Mouse (Mus musculus) bone marrow, adult 2 months (tissue): Measurements from ENCODE around the gene Ccr7. TPM values are rescaled to one million over a fixed set of nuclear protein-coding genes. Genes with fewer than 3 reads are reported as not detected.

Source experiments
- H3K27ac ChIP-seq: fragments of 200-500 bp; 2 replicates; pipeline ENCODE4 v1.5.1; 2012; ENCODE audit warnings: low read depth, mild to moderate bottlenecking, control low read depth, inconsistent platforms, low read length; ENCODE audit not compliant: control insufficient read depth, poor library complexity, insufficient read depth
- H3K4me1 ChIP-seq: fragments of 200-500 bp; 2 replicates; pipeline ENCODE4 v1.6.1; 2011; ENCODE audit warnings: low read length; ENCODE audit not compliant: control insufficient read depth, insufficient read depth
- H3K4me3 ChIP-seq: fragments of 200-500 bp; replicated peaks from 2 replicates; pipeline ENCODE3; 2011; ENCODE audit warnings: mild to moderate bottlenecking, low read depth, low read length, control low read depth; ENCODE audit not compliant: control insufficient read depth
- CTCF ChIP-seq: fragments of 200-500 bp; IDR thresholded peaks from 2 replicates; pipeline ENCODE4 v1.5.1; 2011; ENCODE audit warnings: low read length, control low read depth; ENCODE audit not compliant: control insufficient read depth, insufficient read depth
- POLR2A ChIP-seq: fragments of 200-500 bp; IDR thresholded peaks from 2 replicates; pipeline ENCODE4 v1.6.1; 2011; ENCODE audit warnings: low read depth, mild to moderate bottlenecking, control low read depth, low read length, borderline replicate concordance; ENCODE audit not compliant: control insufficient read depth
- WGBS: fragments of 180-500 bp; shearing (Covaris S2); methylation state at CpG from one replicate; pipeline ENCODE4 v1.1.7; 2018; 5-methylcytosine and 5-hydroxymethylcytosine counted together
- polyA plus RNA-seq: library from polyadenylated mRNA; stranded (reverse); fragments of >200 nt; gene quantifications from 2 replicates; pipeline ENCODE4 v1.2.4, GENCODE M21; 2011; ENCODE audit warnings: low replicate concordance; ENCODE audit not compliant: missing spikeins, insufficient read depth, insufficient read length

The Ccr7 gene
- polyA plus RNA-seq, 1 experiment, result 9.7 TPM

GRCm38 (mm10) chr11:99130736-99131462 lies 24.0 kb downstream of the Ccr7 start:
- 66% methylated on average over 5 of the region's 5 CpGs for WGBS
- no peaks in the 10 kb centered on the region; the same call in none of the 2 replicates for H3K4me1 ChIP-seq
- no peak for TF ChIP-seq POLR2A
- no peak for TF ChIP-seq CTCF
- no peak overlapping the region for H3K4me3 ChIP-seq
- H3K27ac ChIP-seq, result peak overlapping the region; percentile 14; the same call in 1 of the 2 replicates

- no peak overlapping the region for H3K27ac ChIP-seq
- no peak overlapping the region for H3K4me3 ChIP-seq
- no peaks in the 10 kb centered on the region; the same call in none of the 2 replicates for H3K4me1 ChIP-seq
- WGBS, result 67% methylated on average over 2 of the region's 2 CpGs
- TF ChIP-seq POLR2A (no peak), CTCF (no peak)
Measured at GRCm38 (mm10) chr11:99129287-99129686, 25.6 kb downstream of the Ccr7 start.

DNA sequence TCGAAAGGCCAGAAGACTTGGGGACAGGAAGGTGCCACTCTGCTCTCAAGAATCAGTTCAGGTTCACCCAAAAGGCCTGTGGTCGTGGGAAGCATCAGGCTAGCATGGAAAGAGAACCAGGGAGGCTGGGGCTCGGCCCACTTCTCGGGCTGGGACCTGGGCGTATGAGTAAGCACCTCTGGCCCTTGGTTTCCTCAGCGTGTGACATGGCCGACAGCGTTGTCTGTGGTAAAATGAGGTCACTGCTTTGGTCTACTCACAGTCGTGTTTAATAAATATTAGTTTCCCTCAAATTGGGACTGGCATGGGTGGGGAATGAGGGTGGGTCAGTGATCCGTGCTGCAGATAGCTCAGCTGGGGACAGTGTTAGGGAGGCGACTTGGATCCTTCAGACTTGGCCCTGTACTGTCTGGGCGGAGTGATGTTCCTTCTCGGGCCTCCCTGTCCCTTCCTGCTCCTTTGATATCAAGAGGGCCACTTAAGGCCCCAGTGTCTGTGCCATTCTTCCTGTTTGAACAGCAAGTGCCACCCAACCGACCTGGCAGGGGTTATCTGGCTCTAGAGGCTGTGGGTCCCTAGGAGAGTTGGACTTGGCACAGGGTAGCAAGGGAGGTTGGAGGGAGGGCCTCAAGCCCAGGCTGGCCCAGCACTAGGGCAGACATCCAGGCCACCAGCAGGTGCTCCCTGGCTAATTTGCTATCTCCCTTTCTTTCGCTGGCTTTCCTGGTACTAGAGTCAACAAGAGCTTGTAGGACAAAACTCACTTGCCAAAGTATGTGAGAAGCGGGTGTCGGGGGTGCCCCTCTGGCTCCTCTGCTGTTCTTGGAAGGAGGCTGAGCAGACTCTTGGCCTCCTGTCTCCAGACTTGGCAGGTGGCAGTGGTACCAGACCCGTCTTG lies 26.8 kb downstream of the Ccr7 start:
- Histone ChIP-seq H3K27ac (no peak overlapping the region), H3K4me1 (no peaks in the 10 kb centered on the region; the same call in 1 of the 2 replicates)
- WGBS, result 56% methylated on average over 18 of the region's 18 CpGs

DNA sequence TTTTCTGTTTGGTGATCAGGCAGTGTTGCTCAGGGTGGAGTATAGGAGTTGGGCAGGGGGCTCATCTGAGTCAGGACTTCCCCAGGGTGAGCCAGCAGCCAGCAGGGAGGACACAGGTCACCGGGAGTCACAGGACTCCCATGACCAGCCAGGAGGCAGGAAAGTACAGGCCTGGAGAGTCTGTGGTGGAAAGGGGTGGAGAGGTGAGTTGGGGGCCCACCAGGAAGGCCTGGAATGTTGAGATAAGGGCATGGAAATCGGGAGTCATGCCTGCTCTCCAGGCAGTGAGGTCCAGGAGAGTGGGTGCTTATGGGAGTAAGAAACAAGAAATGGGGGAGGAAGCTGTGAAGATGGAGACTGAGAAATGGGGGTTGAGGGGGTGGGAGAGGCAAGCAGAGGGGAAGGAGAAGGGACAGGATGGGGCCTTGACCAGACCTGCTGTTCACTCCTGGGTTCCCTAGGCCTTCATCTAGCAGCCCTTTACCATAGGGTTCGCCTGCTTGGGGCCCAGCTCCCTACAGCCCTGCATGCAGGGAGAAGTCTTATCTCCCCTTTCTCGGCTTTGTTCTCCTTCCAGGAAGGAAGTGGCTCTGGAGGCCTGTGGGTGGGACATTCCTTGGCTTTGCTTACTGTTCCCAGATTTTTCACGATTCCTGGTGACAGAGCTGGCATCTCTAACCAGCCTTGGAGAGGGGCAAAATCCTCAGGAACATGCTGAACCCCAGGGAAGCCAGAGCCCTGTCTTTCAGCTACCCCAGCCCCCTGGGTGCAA lies 28.2 kb downstream of the Ccr7 start:
- TF ChIP-seq CTCF (no peak), POLR2A (no peak)
- H3K27ac ChIP-seq, result peak overlapping the region; percentile 14; the same call in 1 of the 2 replicates
- no peaks in the 10 kb centered on the region for H3K4me1 ChIP-seq
- H3K4me3 ChIP-seq, result no peak overlapping the region
- 30% methylated on average over 5 of the region's 5 CpGs for WGBS

More for the DNA sequence above, 26.8 kb downstream of the Ccr7 start:
- TF ChIP-seq CTCF, result no peak
- H3K4me3 ChIP-seq, result no peak overlapping the region

GRCm38 (mm10) chr11:99124635-99125029 lies 30.2 kb downstream of the Ccr7 start:
- TF ChIP-seq CTCF (no peak), POLR2A (no peak)
- H3K27ac ChIP-seq, result no peak overlapping the region
- no peak overlapping the region for H3K4me3 ChIP-seq
- WGBS, result 59% methylated on average over 10 of the region's 10 CpGs
- no peaks in the 10 kb centered on the region for H3K4me1 ChIP-seq

DNA sequence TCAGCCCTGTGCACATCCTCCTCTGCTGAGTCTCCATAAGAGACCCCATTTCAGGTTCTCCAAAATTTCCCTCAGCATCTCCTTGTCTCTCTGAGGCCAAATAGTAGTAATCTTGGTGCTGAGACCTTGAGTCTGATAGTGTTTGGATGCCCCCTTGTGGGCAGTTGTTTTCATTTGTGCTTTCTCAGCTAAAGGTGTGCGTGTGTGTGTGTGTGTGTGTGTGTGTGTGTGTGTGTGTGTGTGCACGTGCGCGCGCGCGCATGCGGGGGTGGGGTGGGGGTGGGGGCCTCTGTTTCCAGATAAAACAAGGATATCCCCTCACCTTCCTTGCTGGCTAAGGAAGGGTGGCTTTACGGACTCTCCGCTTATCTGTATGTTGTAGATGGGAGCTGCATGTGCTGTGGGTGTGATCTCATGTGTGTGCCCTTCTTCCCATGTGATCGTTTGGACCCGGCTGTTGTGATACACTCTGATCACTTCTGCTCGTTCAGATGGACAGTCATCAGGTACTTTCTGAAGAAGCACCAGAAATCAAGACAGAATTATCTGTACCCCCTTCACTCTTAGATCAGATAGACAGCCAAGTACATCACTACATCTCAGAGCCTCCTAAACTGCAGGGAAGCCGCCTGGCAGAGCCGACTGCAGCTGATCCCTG lies 30.8 kb downstream of the Ccr7 start:
- Histone ChIP-seq H3K4me1 (no peaks in the 10 kb centered on the region), H3K4me3 (no peak overlapping the region), H3K27ac (no peak overlapping the region)
- TF ChIP-seq POLR2A (no peak), CTCF (no peak)
- WGBS, result 26% methylated on average over 15 of the region's 15 CpGs

- Histone ChIP-seq H3K4me3 (no peak overlapping the region), H3K4me1 (no peaks in the 10 kb centered on the region), H3K27ac (no peak overlapping the region)
- WGBS, result 84% methylated on average over 3 of the region's 3 CpGs
- TF ChIP-seq CTCF (no peak), POLR2A (no peak)
Measured at GRCm38 (mm10) chr11:99122703-99123102, 32.2 kb downstream of the Ccr7 start.
